Mouse (Mus musculus) hindbrain, postnatal 0 days (tissue): ENCODE measurements around the gene Fam189b. TPM values are rescaled to one million over a fixed set of nuclear protein-coding genes. Genes with fewer than 3 reads are reported as not detected.
A peak's percentile ranks its signal among the peaks of the same experiment; 100 is the strongest.

ENCODE experiments used
- ATAC-seq: fragments of 200-750 bp; cut with Nextera tagmentation; 2 replicates; pipeline ENCODE4 v1.8.0; 2017; ENCODE audit warnings: mild to moderate bottlenecking, moderate TSS enrichment, moderate library complexity
- DNase-seq: peaks from one replicate; pipeline ENCODE4 v3.0.0-alpha.2; 2015; ENCODE audit warnings: low spot score
- H3K27ac ChIP-seq: fragments of 300-500 bp; sonication (generic); 2 replicates; pipeline ENCODE4 v1.5.1; 2014; ENCODE audit warnings: mild to moderate bottlenecking
- H3K27me3 ChIP-seq: fragments of 300-500 bp; sonication (generic); 2 replicates; pipeline ENCODE4 v1.6.1; 2014; ENCODE audit warnings: low read length, mixed read lengths; ENCODE audit not compliant: insufficient read depth
- H3K36me3 ChIP-seq: fragments of 300-500 bp; sonication (generic); 2 replicates; pipeline ENCODE4 v1.6.1; 2014; ENCODE audit warnings: low read length, mixed read lengths; ENCODE audit not compliant: insufficient read depth
- H3K4me1 ChIP-seq: fragments of 300-500 bp; sonication (generic); 2 replicates; pipeline ENCODE4 v1.6.1; 2014; ENCODE audit warnings: antibody characterized with exemption, low read length, mixed read lengths; ENCODE audit not compliant: insufficient read depth
- H3K4me2 ChIP-seq: fragments of 300-500 bp; sonication (generic); 2 replicates; pipeline ENCODE4 v1.6.1; 2014; ENCODE audit warnings: low read depth, mild to moderate bottlenecking, low read length, moderate library complexity, mixed read lengths
- H3K4me3 ChIP-seq: fragments of 300-500 bp; sonication (generic); 2 replicates; pipeline ENCODE4 v1.5.1; 2014; ENCODE audit warnings: low read length
- H3K9ac ChIP-seq: fragments of 300-500 bp; sonication (generic); replicated peaks from 2 replicates; pipeline ENCODE4 v1.6.1; 2014; ENCODE audit warnings: mild to moderate bottlenecking, low read length, moderate library complexity, mixed read lengths
- H3K9me3 ChIP-seq: fragments of 300-500 bp; sonication (generic); 2 replicates; pipeline ENCODE4 v1.6.1; 2016; ENCODE audit warnings: low read length, mixed read lengths
- CTCF ChIP-seq: IDR thresholded peaks from 2 replicates; pipeline ENCODE4 v1.5.1; 2016; ENCODE audit warnings: antibody characterized with exemption, control low read depth, low read depth
- WGBS: fragments of 180-500 bp; shearing (Covaris S2); extraction: QIAGEN DNeasy Blood & Tissue Kit; methylation state at CpG from one replicate; pipeline ENCODE4 v1.1.7; 2014; 5-methylcytosine and 5-hydroxymethylcytosine counted together
- polyA plus RNA-seq: library from polyadenylated mRNA; unstranded; fragments of >200 nt; fragmentation: Nextera tagmentation; extraction: Ambion mirVana; gene quantifications from 2 replicates; pipeline ENCODE4 v1.2.1, GENCODE M21; 2015
- total RNA-seq: library from RNA; depleted of rRNA; stranded (reverse); fragments of >200 nt; gene quantifications from 2 replicates; pipeline ENCODE4 v1.2.3, GENCODE M21; 2014

The Fam189b gene
- total and polyA plus RNA-seq, 2 experiments from 2014 or later = 15.2 to 29.2 TPM

GRCm38 (mm10) chr3:89229276-89229675, 46.3 kb downstream of the Fam189b start:
- no peak overlapping the region for H3K4me3 ChIP-seq
- no peak for TF ChIP-seq CTCF
- no peaks in the 10 kb centered on the region for H3K9me3 ChIP-seq
- H3K4me2 ChIP-seq = no peak overlapping the region
- H3K4me1 ChIP-seq = peaks cover 12% of the 10 kb centered on the region; the same call in 1 of the 2 replicates
- H3K9ac ChIP-seq = 0 out of 2 replicates have a peak overlapping the region, but pooled peaks have one; percentile 17
- H3K27ac ChIP-seq = no peak overlapping the region
- DNase-seq (no peak), ATAC-seq (no peak)
- WGBS = 57% methylated on average over 4 of the region's 4 CpGs
- no peaks in the 10 kb centered on the region; the same call in 1 of the 2 replicates for H3K36me3 ChIP-seq
- H3K27me3 ChIP-seq = no peaks in the 10 kb centered on the region

DNA sequence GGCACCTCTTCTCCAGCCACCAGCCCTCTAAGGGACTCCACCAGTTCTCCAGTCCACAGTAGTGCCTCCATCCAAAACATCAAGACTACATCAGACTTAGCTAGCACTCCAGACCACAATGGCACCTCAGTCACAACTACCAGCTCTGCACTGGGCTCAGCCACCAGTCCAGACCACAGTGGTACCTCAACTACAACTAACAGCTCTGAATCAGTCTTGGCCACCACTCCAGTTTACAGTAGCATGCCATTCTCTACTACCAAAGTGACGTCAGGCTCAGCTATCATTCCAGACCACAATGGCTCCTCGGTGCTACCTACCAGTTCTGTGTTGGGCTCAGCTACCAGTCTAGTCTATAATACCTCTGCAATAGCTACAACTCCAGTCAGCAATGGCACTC, 47.6 kb downstream of the Fam189b start:
- Histone ChIP-seq H3K9me3 (no peaks in the 10 kb centered on the region), H3K27me3 (no peaks in the 10 kb centered on the region), H3K4me1 (peaks cover 2% of the 10 kb centered on the region; the same call in 1 of the 2 replicates), H3K27ac (no peak overlapping the region), H3K9ac (no peak overlapping the region), H3K4me3 (no peak overlapping the region), H3K4me2 (no peak overlapping the region), H3K36me3 (peaks cover 10% of the 10 kb centered on the region)
- DNase-seq (no peak), ATAC-seq (no peak)
- whole genome bisulfite sequencing = 96% methylated on average over 2 of the region's 2 CpGs
- no peak for TF ChIP-seq CTCF

GRCm38 (mm10) chr3:89231345-89231744, 48.4 kb downstream of the Fam189b start:
- Histone ChIP-seq H3K4me3 (no peak overlapping the region), H3K4me1 (no peaks in the 10 kb centered on the region; the same call in 1 of the 2 replicates), H3K27ac (no peak overlapping the region), H3K36me3 (peaks cover 18% of the 10 kb centered on the region), H3K9ac (no peak overlapping the region), H3K9me3 (no peaks in the 10 kb centered on the region), H3K27me3 (no peaks in the 10 kb centered on the region), H3K4me2 (no peak overlapping the region)
- DNase-seq (no peak), ATAC-seq (no peak)
- WGBS = 72% methylated on average over 7 of the region's 7 CpGs
- no peak for TF ChIP-seq CTCF

GRCm38 (mm10) chr3:89231772-89232275, 48.9 kb downstream of the Fam189b start:
- Histone ChIP-seq H3K4me2 (no peak overlapping the region), H3K36me3 (peaks cover 22% of the 10 kb centered on the region), H3K27me3 (no peaks in the 10 kb centered on the region), H3K4me1 (no peaks in the 10 kb centered on the region; the same call in 1 of the 2 replicates), H3K9me3 (no peaks in the 10 kb centered on the region), H3K9ac (no peak overlapping the region), H3K27ac (no peak overlapping the region), H3K4me3 (no peak overlapping the region)
- no peak for ATAC-seq
- WGBS = 69% methylated on average over 16 of the region's 16 CpGs
- TF ChIP-seq CTCF = no peak
- DNase-seq = no peak

- Histone ChIP-seq H3K27ac (no peak overlapping the region), H3K27me3 (no peaks in the 10 kb centered on the region), H3K9me3 (no peaks in the 10 kb centered on the region), H3K9ac (no peak overlapping the region), H3K4me3 (no peak overlapping the region), H3K4me2 (no peak overlapping the region), H3K36me3 (peaks cover 26% of the 10 kb centered on the region), H3K4me1 (no peaks in the 10 kb centered on the region; the same call in 1 of the 2 replicates)
- no peak for TF ChIP-seq CTCF
- ATAC-seq (no peak), DNase-seq (no peak)
- WGBS = 81% methylated on average over 6 of the region's 6 CpGs
These were observed 49.7 kb downstream of the Fam189b start for GRCm38 (mm10) chr3:89232614-89233013.

- DNase-seq = no peak
- Histone ChIP-seq H3K27ac (no peak overlapping the region), H3K9ac (no peak overlapping the region), H3K27me3 (no peaks in the 10 kb centered on the region), H3K4me3 (no peak overlapping the region), H3K4me2 (no peak overlapping the region), H3K9me3 (no peaks in the 10 kb centered on the region), H3K36me3 (peaks cover 36% of the 10 kb centered on the region), H3K4me1 (no peaks in the 10 kb centered on the region)
- ATAC-seq = no peak
- TF ChIP-seq CTCF = no peak
- WGBS = 75% methylated on average over 14 of the region's 14 CpGs
These were observed 50.7 kb downstream of the Fam189b start for GRCm38 (mm10) chr3:89233562-89234110.

DNA sequence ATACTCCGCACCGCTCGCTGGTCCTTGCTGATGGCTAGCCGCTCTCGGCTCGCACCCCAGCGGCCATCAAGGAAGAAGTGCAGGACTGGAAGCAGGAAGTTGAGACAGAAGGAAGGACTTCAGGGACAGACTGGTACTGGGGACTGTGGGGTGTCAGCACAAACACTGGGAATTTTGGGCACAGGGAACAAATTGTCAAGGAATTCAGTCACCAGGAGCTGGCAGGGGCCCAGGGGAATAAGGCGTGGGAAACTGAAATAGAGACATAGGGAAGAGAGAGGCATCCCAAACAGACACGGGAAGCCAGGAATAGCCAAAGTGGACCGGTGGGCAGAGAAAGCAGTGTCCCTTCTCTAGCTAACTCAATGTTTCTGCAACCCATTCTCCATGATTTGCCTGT, 53.6 kb downstream of the Fam189b start:
- Histone ChIP-seq H3K4me1 (no peaks in the 10 kb centered on the region), H3K36me3 (peaks cover 48% of the 10 kb centered on the region), H3K27ac (no peak overlapping the region), H3K27me3 (no peaks in the 10 kb centered on the region), H3K9me3 (no peaks in the 10 kb centered on the region), H3K4me3 (no peak overlapping the region), H3K9ac (no peak overlapping the region), H3K4me2 (no peak overlapping the region)
- no peak for TF ChIP-seq CTCF
- DNase-seq (no peak), ATAC-seq (no peak)
- WGBS = 89% methylated on average over 10 of the region's 10 CpGs
